Mouse (Mus musculus): ENCODE measurements around the gene Cct2.

- TF ChIP-seq CTCF (IDR thresholded peaks at IDR 0.05; ENCODE audit: low read depth) (no peak), EP300 (IDR thresholded peaks at IDR 0.05; ENCODE audit: low read depth) (no peak)
Measured at GRCm38 (mm10) chr10:117089628-117090027, 26.0 kb upstream of the Cct2 start.
